Mouse (Mus musculus) midbrain, postnatal 0 days (tissue): Measurements from ENCODE around the gene Nyap1. TPM values are rescaled to one million over a fixed set of nuclear protein-coding genes. Genes with fewer than 3 reads are reported as not detected.
A peak's percentile ranks its signal among the peaks of the same experiment; 100 is the strongest.

ENCODE experiments used
- ATAC-seq: fragments of 200-750 bp; cut with Nextera tagmentation; 2 replicates; pipeline ENCODE4 v1.8.0; 2017; ENCODE audit warnings: moderate number of reproducible peaks, mild to moderate bottlenecking, moderate TSS enrichment, moderate library complexity; ENCODE audit not compliant: low FRiP score
- DNase-seq: peaks from one replicate; pipeline ENCODE4 v3.0.0-alpha.2; 2015; ENCODE audit warnings: low spot score
- H3K27ac ChIP-seq: fragments of 300-500 bp; sonication (generic); 2 replicates; pipeline ENCODE4 v1.5.1; 2014; ENCODE audit warnings: low read depth, mild to moderate bottlenecking, low read length, mixed read lengths
- H3K27me3 ChIP-seq: fragments of 300-500 bp; sonication (generic); 2 replicates; pipeline ENCODE4 v1.6.1; 2014; ENCODE audit warnings: low read length, control low read depth, mixed read lengths; ENCODE audit not compliant: insufficient read depth
- H3K36me3 ChIP-seq: fragments of 300-500 bp; sonication (generic); 2 replicates; pipeline ENCODE4 v1.6.1; 2014; ENCODE audit warnings: low read length, control low read depth, mixed read lengths; ENCODE audit not compliant: insufficient read depth
- H3K4me1 ChIP-seq: fragments of 300-500 bp; sonication (generic); 2 replicates; pipeline ENCODE4 v1.6.1; 2014; ENCODE audit warnings: mild to moderate bottlenecking, control low read depth, antibody characterized with exemption, low read length, mixed read lengths; ENCODE audit not compliant: insufficient read depth
- H3K4me2 ChIP-seq: fragments of 300-500 bp; sonication (generic); 2 replicates; pipeline ENCODE4 v1.6.1; 2014; ENCODE audit warnings: low read depth, mild to moderate bottlenecking, low read length, mixed read lengths; ENCODE audit not compliant: poor library complexity, severe bottlenecking
- H3K4me3 ChIP-seq: fragments of 300-500 bp; sonication (generic); 2 replicates; pipeline ENCODE4 v1.5.1; 2014; ENCODE audit warnings: low read depth, mild to moderate bottlenecking, low read length, moderate library complexity
- H3K9ac ChIP-seq: fragments of 300-500 bp; sonication (generic); replicated peaks from 2 replicates; pipeline ENCODE4 v1.6.1; 2014; ENCODE audit warnings: mild to moderate bottlenecking, low read length, moderate library complexity, mixed read lengths; ENCODE audit not compliant: poor library complexity, severe bottlenecking
- H3K9me3 ChIP-seq: fragments of 300-500 bp; sonication (generic); 2 replicates; pipeline ENCODE4 v1.6.1; 2016; ENCODE audit warnings: low read length, control low read depth
- CTCF ChIP-seq: IDR thresholded peaks from 2 replicates; pipeline ENCODE4 v1.5.1; 2016; ENCODE audit warnings: antibody characterized with exemption, mild to moderate bottlenecking
- WGBS: fragments of 180-500 bp; shearing (Covaris S2); extraction: QIAGEN DNeasy Blood & Tissue Kit; methylation state at CpG from one replicate; pipeline ENCODE4 v1.1.7; 2014; 5-methylcytosine and 5-hydroxymethylcytosine counted together
- polyA plus RNA-seq: library from polyadenylated mRNA; unstranded; fragments of >200 nt; fragmentation: Nextera tagmentation; extraction: Ambion mirVana; gene quantifications from 2 replicates; pipeline ENCODE4 v1.2.1, GENCODE M21; 2015
- total RNA-seq: library from RNA; depleted of rRNA; stranded (reverse); fragments of >200 nt; gene quantifications from 2 replicates; pipeline ENCODE4 v1.2.3, GENCODE M21; 2014

The Nyap1 gene
- total and polyA plus RNA-seq, 2 experiments from 2014 or later = 50.1 to 261 TPM

DNA sequence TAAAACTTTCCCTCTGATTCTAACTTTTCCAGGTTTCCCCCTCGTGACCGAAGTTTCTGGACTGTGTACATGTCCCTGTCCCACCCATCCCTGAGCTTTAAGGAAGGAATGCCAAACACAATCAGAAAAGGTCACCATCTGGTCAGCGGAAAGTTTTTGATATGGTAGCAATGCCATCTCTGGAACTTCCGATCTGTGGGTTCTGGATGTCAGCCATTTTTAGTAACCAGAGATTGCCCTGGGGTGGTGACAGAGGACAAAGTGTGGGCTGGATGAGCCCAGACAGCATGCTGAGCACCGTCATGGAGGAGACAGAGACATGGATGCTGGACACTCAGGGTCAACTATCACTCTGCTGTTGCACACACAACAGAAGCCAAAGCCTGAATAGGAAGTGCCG is 22.3 kb downstream of the Nyap1 start:
- TF ChIP-seq CTCF = no peak
- no peak overlapping the region for H3K4me3 ChIP-seq
- H3K9me3 ChIP-seq = no peaks in the 10 kb centered on the region
- H3K27me3 ChIP-seq = no peaks in the 10 kb centered on the region
- DNase-seq = no peak
- H3K4me2 ChIP-seq = no peak overlapping the region
- H3K9ac ChIP-seq = no peak overlapping the region
- H3K27ac ChIP-seq = no peak overlapping the region
- no peak for ATAC-seq
- WGBS = 90% methylated on average over 6 of the region's 6 CpGs
- no peaks in the 10 kb centered on the region for H3K4me1 ChIP-seq
- no peaks in the 10 kb centered on the region for H3K36me3 ChIP-seq

DNA sequence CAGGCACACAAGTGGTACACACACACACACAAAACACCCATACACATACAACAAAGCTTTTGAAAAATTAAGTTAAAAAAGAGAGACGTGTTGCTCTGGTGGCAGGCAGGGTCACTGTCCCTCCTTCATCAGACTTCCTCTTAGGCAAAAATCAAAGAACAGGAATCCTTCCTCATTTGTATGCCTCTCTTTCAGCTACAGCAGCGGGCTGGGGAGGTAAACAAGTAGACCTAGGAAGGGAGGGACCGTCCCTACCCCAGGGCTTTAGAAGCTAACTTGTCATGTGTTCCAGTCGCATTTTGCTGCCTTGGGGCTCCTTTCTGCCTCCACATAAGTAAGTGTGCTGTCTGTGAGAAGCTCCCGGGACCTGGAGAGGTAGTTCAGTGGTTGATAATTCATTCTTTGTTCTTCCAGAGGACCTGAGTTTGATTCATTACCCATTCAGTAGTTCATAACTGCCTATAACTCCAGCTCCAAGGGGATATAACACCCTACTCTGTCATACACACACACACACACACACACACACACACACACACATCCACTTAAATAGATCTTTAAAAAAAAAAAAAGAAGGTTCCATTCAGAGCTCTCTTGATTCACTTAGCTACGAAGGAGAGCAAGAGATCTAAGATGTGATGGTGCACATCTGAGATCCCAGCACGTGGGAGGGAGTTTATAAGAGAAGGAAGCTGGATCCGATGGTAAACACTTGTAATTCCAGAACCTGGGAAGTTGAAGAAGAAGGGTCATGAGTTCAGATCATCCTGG is 23.2 kb downstream of the Nyap1 start:
- H3K9ac ChIP-seq = no peak overlapping the region
- no peak for ATAC-seq
- no peak overlapping the region for H3K27ac ChIP-seq
- no peak for DNase-seq
- H3K4me3 ChIP-seq = no peak overlapping the region
- H3K36me3 ChIP-seq = no peaks in the 10 kb centered on the region
- no peaks in the 10 kb centered on the region for H3K9me3 ChIP-seq
- no peaks in the 10 kb centered on the region for H3K27me3 ChIP-seq
- H3K4me1 ChIP-seq = no peaks in the 10 kb centered on the region
- no peak overlapping the region for H3K4me2 ChIP-seq
- WGBS = 60% methylated on average over 8 of the region's 8 CpGs
- TF ChIP-seq CTCF = no peak

DNA sequence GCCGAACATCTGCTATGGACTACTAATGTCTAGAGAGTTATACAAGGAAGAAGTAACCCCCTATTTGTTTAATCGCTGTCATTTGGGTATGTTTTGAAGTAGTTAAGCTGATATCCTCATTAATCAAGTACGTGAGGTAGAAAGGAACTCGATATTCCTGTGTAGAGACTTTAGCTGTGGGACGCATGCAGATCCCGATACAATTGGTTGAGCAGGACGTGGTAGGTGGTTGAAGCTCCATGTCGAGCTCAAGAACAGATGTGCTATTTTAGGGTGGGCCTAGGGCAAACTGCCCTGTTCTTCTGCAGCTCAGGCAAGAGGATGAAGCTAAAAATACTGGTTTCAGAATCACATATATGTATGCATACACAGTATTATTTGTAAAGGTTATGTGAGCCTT is 25.7 kb downstream of the Nyap1 start:
- Histone ChIP-seq H3K4me2 (no peak overlapping the region), H3K4me3 (no peak overlapping the region), H3K9ac (no peak overlapping the region), H3K27me3 (no peaks in the 10 kb centered on the region), H3K4me1 (no peaks in the 10 kb centered on the region), H3K9me3 (no peaks in the 10 kb centered on the region), H3K27ac (no peak overlapping the region), H3K36me3 (no peaks in the 10 kb centered on the region)
- ATAC-seq = no peak
- no peak for DNase-seq
- no peak for TF ChIP-seq CTCF
- 79% methylated on average over 8 of the region's 8 CpGs for WGBS

DNA sequence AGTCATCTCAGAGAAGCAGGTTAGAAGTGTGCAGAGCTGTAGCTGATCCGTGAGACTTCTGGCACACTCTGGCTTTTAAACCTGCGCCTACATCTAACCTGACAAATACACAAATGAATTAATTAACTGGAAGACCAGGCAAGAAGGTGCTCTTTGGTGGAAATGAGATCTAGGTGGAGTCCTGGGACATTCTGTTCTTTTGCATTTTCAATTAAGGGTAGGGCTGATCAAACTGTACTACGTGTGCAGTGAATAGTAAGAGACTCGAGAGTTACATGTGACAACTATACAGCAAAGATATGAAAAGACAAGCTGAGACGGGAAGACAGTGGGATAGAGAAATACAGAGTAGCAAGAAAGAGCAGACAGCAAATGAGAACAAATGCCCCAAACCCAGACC is 28.0 kb downstream of the Nyap1 start:
- Histone ChIP-seq H3K4me3 (no peak overlapping the region), H3K27me3 (no peaks in the 10 kb centered on the region), H3K4me1 (no peaks in the 10 kb centered on the region), H3K9ac (no peak overlapping the region), H3K27ac (no peak overlapping the region), H3K36me3 (no peaks in the 10 kb centered on the region), H3K4me2 (no peak overlapping the region), H3K9me3 (no peaks in the 10 kb centered on the region)
- no peak for TF ChIP-seq CTCF
- DNase-seq (no peak), ATAC-seq (no peak)
- WGBS = 75% methylated on average over 5 of the region's 5 CpGs

GRCm38 (mm10) chr5:137706913-137707633 is 34.3 kb downstream of the Nyap1 start:
- H3K9ac ChIP-seq = no peak overlapping the region
- TF ChIP-seq CTCF = no peak
- H3K27ac ChIP-seq = no peak overlapping the region
- DNase-seq (peak; percentile 64), ATAC-seq (no peak)
- no peak overlapping the region for H3K4me3 ChIP-seq
- H3K36me3 ChIP-seq = no peaks in the 10 kb centered on the region
- H3K9me3 ChIP-seq = no peaks in the 10 kb centered on the region
- no peaks in the 10 kb centered on the region for H3K27me3 ChIP-seq
- H3K4me2 ChIP-seq = no peak overlapping the region
- WGBS = 46% methylated on average over 12 of the region's 12 CpGs
- no peaks in the 10 kb centered on the region for H3K4me1 ChIP-seq

DNA sequence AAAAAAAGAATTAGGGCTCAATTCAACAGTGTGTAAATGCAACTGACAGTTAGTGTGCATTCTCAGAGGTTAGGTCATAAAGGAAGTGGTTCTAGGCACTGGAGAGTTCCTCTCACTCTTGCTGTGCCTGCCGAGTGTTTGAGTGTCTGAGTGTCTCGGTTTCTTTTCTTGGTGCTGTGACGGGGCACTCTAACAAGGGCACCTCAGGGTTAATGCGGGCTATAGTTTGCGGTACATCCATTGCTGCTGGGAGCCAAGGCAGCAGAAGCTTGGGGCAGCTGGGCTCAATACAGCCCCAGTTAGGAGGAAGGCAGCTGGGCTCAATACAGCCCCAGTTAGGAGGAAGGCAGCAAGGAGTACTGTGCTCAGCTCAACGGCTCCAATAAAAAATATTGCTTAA is 36.2 kb downstream of the Nyap1 start:
- Histone ChIP-seq H3K4me3 (no peak overlapping the region), H3K4me2 (no peak overlapping the region), H3K36me3 (no peaks in the 10 kb centered on the region), H3K27ac (no peak overlapping the region), H3K27me3 (no peaks in the 10 kb centered on the region), H3K9ac (no peak overlapping the region), H3K4me1 (no peaks in the 10 kb centered on the region), H3K9me3 (no peaks in the 10 kb centered on the region)
- DNase-seq (no peak), ATAC-seq (no peak)
- WGBS = 58% methylated on average over 6 of the region's 6 CpGs
- TF ChIP-seq CTCF = no peak
